Mouse (Mus musculus) telencephalon, adult 2 months (tissue): Measurements from ENCODE around the gene Wt1.

ENCODE experiments used
- DNase-seq: peaks from one replicate; pipeline ENCODE4 v3.0.0-alpha.2; 2011; ENCODE audit warnings: low read depth, low spot score

Wt1 gene

GRCm38 (mm10) chr2:105185140-105185539 is 58.8 kb downstream of the Wt1 start:
- no peak for DNase-seq

- no peak for DNase-seq
Observed at GRCm38 (mm10) chr2:105185768-105186529, 59.6 kb downstream of the Wt1 start.

- DNase-seq = no peak
Observed at GRCm38 (mm10) chr2:105186591-105186990, 60.3 kb downstream of the Wt1 start.

- DNase-seq = no peak
Observed at GRCm38 (mm10) chr2:105188182-105188581, 61.9 kb downstream of the Wt1 start.

- no peak for DNase-seq
Observed at GRCm38 (mm10) chr2:105189352-105189751, 63.0 kb downstream of the Wt1 start.

- DNase-seq = no peak
Observed at GRCm38 (mm10) chr2:105200152-105200551, 73.8 kb downstream of the Wt1 start.

- no peak for DNase-seq
Observed at GRCm38 (mm10) chr2:105206563-105207174, 80.3 kb downstream of the Wt1 start.

GRCm38 (mm10) chr2:105212839-105213238 is 86.5 kb downstream of the Wt1 start:
- no peak for DNase-seq

GRCm38 (mm10) chr2:105215914-105216313 is 89.6 kb downstream of the Wt1 start:
- no peak for DNase-seq

GRCm38 (mm10) chr2:105219229-105219628 is 92.9 kb downstream of the Wt1 start:
- no peak for DNase-seq

GRCm38 (mm10) chr2:105219664-105220063 is 93.3 kb downstream of the Wt1 start:
- DNase-seq = no peak

GRCm38 (mm10) chr2:105220738-105221303 is 94.5 kb downstream of the Wt1 start:
- DNase-seq = no peak
